Mouse (Mus musculus) testis, adult 2 months (tissue): ENCODE measurements at regions not wholly inside any gene's neighbourhood (a gene's known extent, or its start where the extent isn't known, plus 50 kb on each side); places are given as distances from the start of the nearest gene placed in this dataset.
"Not testable (repeated sequence)": the region's sequence is repeated elsewhere in the genome, so short reads cannot be mapped to it uniquely, and the experiment has no call there.

Experiments
- H3K27ac ChIP-seq: fragments of 200-500 bp; 2 replicates; pipeline ENCODE4 v1.5.1; 2012; ENCODE audit warnings: low read depth, low read length; ENCODE audit not compliant: control insufficient read depth, insufficient read depth
- H3K27me3 ChIP-seq: fragments of 200-500 bp; 2 replicates; pipeline ENCODE4 v1.6.1; 2012; ENCODE audit warnings: mild to moderate bottlenecking, low read length, moderate library complexity; ENCODE audit not compliant: control insufficient read depth, insufficient read depth
- H3K36me3 ChIP-seq: fragments of 200-500 bp; 2 replicates; pipeline ENCODE4 v1.6.1; 2012; ENCODE audit warnings: mild to moderate bottlenecking, low read length; ENCODE audit not compliant: control insufficient read depth, insufficient read depth
- H3K4me1 ChIP-seq: fragments of 200-500 bp; 2 replicates; pipeline ENCODE4 v1.6.1; 2012; ENCODE audit warnings: low read length; ENCODE audit not compliant: control insufficient read depth, insufficient read depth
- H3K4me3 ChIP-seq: fragments of 200-500 bp; 2 replicates; pipeline ENCODE4 v1.5.1; 2012; ENCODE audit warnings: low read depth, mild to moderate bottlenecking, low read length, moderate library complexity, mixed read lengths; ENCODE audit not compliant: control insufficient read depth
- CTCF ChIP-seq: fragments of 200-500 bp; IDR thresholded peaks from 2 replicates; pipeline ENCODE4 v1.5.1; 2012; ENCODE audit warnings: low read depth, mild to moderate bottlenecking, inconsistent platforms, low read length, moderate library complexity; ENCODE audit not compliant: control insufficient read depth, insufficient read depth, insufficient replicate concordance
- POLR2A ChIP-seq: fragments of 200-500 bp; IDR thresholded peaks from 2 replicates; pipeline ENCODE4 v1.6.1; 2012; ENCODE audit warnings: low read depth, mild to moderate bottlenecking, inconsistent platforms, low read length, moderate library complexity; ENCODE audit not compliant: control insufficient read depth

- TF ChIP-seq CTCF (no peak), POLR2A (no peak)
- Histone ChIP-seq H3K27me3 (no peaks in the 10 kb centered on the region), H3K27ac (no peak overlapping the region), H3K4me1 (no peaks in the 10 kb centered on the region), H3K36me3 (no peaks in the 10 kb centered on the region), H3K4me3 (no peak overlapping the region)
Observed at GRCm38 (mm10) chr9:33089977-33090376, 454.0 kb downstream of the Ets1 start.

- H3K4me3 ChIP-seq: no peak overlapping the region
- H3K27me3 ChIP-seq: no peaks in the 10 kb centered on the region
- no peak overlapping the region for H3K27ac ChIP-seq
- TF ChIP-seq POLR2A (no peak), CTCF (no peak)
- H3K4me1 ChIP-seq: no peaks in the 10 kb centered on the region
- H3K36me3 ChIP-seq: no peaks in the 10 kb centered on the region
Observed at GRCm38 (mm10) chr9:33091664-33092063, 455.6 kb downstream of the Ets1 start.

- no peaks in the 10 kb centered on the region for H3K4me1 ChIP-seq
- H3K27ac ChIP-seq: no peak overlapping the region
- TF ChIP-seq POLR2A (no peak), CTCF (no peak)
- no peaks in the 10 kb centered on the region for H3K27me3 ChIP-seq
- H3K4me3 ChIP-seq: no peak overlapping the region
- no peaks in the 10 kb centered on the region for H3K36me3 ChIP-seq
Observed at GRCm38 (mm10) chr9:33095654-33096053, 459.6 kb downstream of the Ets1 start.

- Histone ChIP-seq H3K27ac (no peak overlapping the region), H3K36me3 (no peaks in the 10 kb centered on the region), H3K4me1 (no peaks in the 10 kb centered on the region), H3K4me3 (no peak overlapping the region), H3K27me3 (no peaks in the 10 kb centered on the region)
- TF ChIP-seq POLR2A (no peak), CTCF (no peak)
Observed at GRCm38 (mm10) chr9:33101206-33101605, 465.2 kb downstream of the Ets1 start.

- TF ChIP-seq CTCF (no peak), POLR2A (no peak)
- no peak overlapping the region for H3K27ac ChIP-seq
- no peak overlapping the region for H3K4me3 ChIP-seq
- H3K27me3 ChIP-seq: no peaks in the 10 kb centered on the region
- H3K36me3 ChIP-seq: no peaks in the 10 kb centered on the region
- H3K4me1 ChIP-seq: no peaks in the 10 kb centered on the region
Observed at GRCm38 (mm10) chr9:33104623-33105074, 468.6 kb downstream of the Ets1 start.

GRCm38 (mm10) chr9:33123841-33124240 lies 487.8 kb downstream of the Ets1 start:
- Histone ChIP-seq H3K4me1 (no peaks in the 10 kb centered on the region), H3K4me3 (no peak overlapping the region)

GRCm38 (mm10) chr9:33152186-33152585 lies 516.2 kb downstream of the Ets1 start:
- H3K27me3 ChIP-seq: no peaks in the 10 kb centered on the region
- no peak overlapping the region for H3K4me3 ChIP-seq
- TF ChIP-seq POLR2A (no peak), CTCF (no peak)
- no peaks in the 10 kb centered on the region for H3K36me3 ChIP-seq
- no peaks in the 10 kb centered on the region for H3K4me1 ChIP-seq
- H3K27ac ChIP-seq: no peak overlapping the region

More at GRCm38 (mm10) chr9:33123841-33124240, 487.8 kb downstream of the Ets1 start:
- Histone ChIP-seq H3K27me3 (no peaks in the 10 kb centered on the region), H3K27ac (no peak overlapping the region), H3K36me3 (no peaks in the 10 kb centered on the region)
- TF ChIP-seq POLR2A (no peak), CTCF (no peak)

GRCm38 (mm10) chr9:33168159-33168558 lies 532.1 kb downstream of the Ets1 start:
- H3K27ac ChIP-seq: no peak overlapping the region
- TF ChIP-seq POLR2A (no peak), CTCF (no peak)
- no peak overlapping the region for H3K4me3 ChIP-seq
- H3K4me1 ChIP-seq: no peaks in the 10 kb centered on the region
- no peaks in the 10 kb centered on the region for H3K36me3 ChIP-seq
- H3K27me3 ChIP-seq: no peaks in the 10 kb centered on the region

GRCm38 (mm10) chr9:33169093-33169492 lies 533.1 kb downstream of the Ets1 start:
- not testable (repeated sequence) for H3K4me1 ChIP-seq, H3K36me3 ChIP-seq, H3K4me3 ChIP-seq, H3K27me3 ChIP-seq, H3K27ac ChIP-seq
